Mouse (Mus musculus): ENCODE results near the gene Tut1.
A peak's percentile ranks its signal among the peaks of the same experiment; 100 is the strongest.
"Not testable (repeated sequence)": the region's sequence is repeated elsewhere in the genome, so short reads cannot be mapped to it uniquely, and the experiment has no call there.

Gene Tut1

DNA sequence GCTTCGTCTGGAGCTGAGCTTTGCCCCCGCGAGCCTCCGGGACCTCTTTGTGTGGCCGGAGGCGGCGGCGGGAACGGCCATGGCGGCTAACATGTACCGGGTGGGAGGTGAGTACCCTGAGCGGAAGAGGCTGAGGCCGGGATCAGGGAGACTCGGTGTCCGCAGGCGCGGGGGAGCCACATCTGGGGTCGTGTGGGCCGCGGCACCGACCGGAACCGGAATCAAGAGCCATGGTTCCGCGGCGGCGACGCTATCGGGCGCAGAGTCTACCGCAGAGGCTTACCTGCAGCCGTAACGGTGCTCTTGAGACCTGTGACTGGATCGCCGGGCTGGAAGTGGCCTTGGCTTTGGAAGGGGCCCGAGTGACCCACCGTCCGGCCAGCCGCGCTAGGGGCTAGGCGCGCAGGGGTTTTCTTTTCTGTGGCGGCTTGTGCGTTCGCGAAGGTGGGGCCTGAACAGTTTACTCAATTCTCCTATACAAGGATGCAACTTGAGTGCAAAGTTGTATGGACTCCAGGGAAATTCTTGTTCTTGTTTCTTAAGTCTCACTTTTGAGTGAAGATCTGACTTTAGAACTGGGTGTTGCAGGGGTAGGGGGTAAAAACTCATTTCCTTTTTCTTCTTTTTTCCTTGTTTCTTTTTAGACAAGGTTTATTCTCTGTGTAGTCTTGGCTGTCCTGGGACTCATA, 11.2 kb upstream of the Tut1 start:
- DNase-seq (ENCODE audit: low read depth, low spot score): peak; percentile 80

DNA sequence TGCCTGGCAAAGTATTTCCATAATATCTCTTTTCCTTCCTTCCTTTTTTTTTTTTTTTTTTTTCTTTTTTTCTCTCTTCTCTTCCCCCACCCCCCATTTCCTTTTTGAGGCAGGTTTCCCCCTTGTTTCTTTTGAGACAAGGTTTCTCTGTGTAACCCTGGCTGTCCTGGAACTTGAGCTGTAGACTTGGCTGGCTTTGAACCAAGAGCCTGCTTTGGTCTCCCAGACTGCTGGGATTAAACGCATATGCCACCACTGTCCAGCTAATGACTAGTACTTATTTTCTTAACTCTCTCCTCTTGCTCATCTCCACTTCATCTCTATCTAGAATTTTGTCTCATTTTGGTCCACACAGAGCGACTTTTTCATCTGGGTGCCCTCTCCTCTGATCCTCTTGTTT, 10.6 kb upstream of the Tut1 start:
- DNase-seq (ENCODE audit: low read depth, low spot score): no peak

DNA sequence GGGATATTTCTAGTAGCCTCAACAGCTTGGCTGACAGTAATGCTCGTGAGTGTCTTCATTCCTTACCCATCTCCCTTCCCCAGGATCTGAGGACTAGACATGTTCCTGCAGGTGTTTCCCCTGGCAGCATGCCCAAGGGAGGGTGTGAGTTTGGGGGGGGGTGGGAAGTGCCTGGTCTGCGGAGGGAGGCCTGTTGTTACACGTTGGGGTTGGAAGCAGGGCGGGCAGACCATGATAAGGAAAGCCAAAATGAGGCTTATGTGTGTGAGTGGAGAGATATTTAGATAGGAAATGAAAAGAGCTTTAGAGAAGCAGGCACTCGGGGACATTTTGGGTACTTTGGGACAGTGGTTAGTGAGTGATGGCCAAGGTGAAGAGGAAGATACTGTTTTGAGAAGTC, 9.6 kb upstream of the Tut1 start:
- DNase-seq (ENCODE audit: low read depth, low spot score): no peak

GRCm38 (mm10) chr19:8944750-8945149, 8.9 kb upstream of the Tut1 start:
- DNase-seq (ENCODE audit: low read depth, low spot score): no peak

DNA sequence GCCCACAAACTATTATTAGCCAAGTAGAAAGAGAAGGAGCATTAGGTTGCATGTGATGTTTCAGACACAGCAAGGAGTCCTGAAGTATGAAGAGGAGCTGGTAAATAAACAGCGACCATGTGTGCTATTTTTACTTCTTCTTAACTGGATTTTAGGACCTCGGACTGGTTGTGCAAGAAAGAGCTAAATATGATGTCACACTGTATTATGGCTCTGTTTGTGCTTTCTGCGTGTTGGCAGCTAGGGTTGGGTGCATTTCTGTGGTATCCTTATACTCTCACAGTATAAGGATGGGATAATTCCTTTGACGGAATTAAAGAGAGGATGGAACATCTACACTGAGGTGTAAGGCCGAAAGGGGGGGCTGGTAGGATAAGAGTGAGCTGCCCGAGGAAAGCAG, 8.4 kb upstream of the Tut1 start:
- no peak for DNase-seq (ENCODE audit: low read depth, low spot score)

GRCm38 (mm10) chr19:8946929-8947328, 6.7 kb upstream of the Tut1 start:
- no peak for DNase-seq (ENCODE audit: low read depth, low spot score)

DNA sequence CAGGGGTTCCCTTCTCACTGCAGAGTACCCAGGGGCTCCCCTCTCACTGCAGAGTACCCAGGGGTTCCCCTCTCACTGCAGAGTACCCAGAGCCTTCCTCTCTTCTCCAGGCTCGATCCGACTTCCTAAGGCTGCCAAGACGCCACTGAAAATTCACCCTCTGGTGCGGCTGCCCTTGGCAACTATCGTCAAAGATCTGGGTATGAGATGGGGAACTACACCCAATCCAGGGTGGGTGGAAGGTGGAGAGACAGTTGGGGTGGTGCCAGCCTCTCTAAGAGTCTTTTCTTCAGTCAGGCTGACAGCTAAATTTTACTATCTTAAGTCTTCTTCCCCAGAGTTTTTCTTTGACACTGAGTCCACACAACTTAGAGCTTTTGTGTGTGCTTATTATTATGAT, 3.5 kb upstream of the Tut1 start:
- no peak for DNase-seq (ENCODE audit: low read depth, low spot score)

GRCm38 (mm10) chr19:8952241-8952640, 1.4 kb upstream of the Tut1 start:
- no peak for DNase-seq (ENCODE audit: low read depth, low spot score)

- DNase-seq (ENCODE audit: low read depth, low spot score): peak; percentile 44
Measured at GRCm38 (mm10) chr19:8954171-8954570, 524 bp downstream of the Tut1 start.

DNA sequence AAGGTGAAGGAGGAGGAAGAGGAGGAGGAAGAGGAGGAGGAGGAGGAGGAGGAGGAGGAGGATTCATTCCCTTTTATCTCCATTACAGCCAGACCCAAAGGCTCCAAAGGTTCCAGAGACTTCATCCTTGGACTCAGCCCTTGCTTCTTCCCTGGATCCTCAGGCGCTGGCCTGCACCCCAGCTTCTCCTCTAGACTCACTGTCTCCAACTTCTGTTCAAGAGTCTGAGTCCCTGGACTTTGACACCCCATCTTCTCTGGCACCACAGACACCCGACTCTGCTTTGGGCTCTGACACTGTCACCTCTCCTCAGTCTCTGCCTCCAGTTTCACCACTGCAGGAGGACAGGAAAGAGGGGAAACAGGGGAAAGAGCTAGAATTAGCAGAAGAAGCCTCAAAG, 8.6 kb downstream of the Tut1 start:
- no peak for DNase-seq (ENCODE audit: low read depth, low spot score)

GRCm38 (mm10) chr19:8965075-8965474, 11.4 kb downstream of the Tut1 start:
- no peak for DNase-seq (ENCODE audit: low read depth, low spot score)

DNA sequence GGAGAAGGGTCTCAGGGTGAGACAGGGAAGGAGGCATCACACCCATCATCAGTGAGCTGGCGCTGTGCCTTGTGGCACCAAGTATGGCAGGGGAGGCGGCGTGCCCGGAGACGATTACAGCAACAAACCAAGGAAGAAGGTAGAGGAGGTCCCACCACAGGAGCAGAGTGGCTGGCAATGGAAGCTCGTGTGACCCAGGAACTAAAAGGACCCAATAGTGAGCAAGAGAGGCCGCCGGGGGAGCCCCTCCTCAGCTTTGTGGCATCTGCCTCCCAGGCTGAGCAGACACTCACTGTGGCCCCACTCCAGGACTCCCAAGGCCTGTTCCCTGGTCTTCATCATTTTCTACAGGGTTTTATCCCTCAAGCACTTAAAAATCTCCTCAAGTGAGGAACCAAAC, 12.1 kb downstream of the Tut1 start:
- DNase-seq (ENCODE audit: low read depth, low spot score): no peak

GRCm38 (mm10) chr19:8966198-8966589, 12.5 kb downstream of the Tut1 start:
- DNase-seq (ENCODE audit: low read depth, low spot score): no peak

- peak; percentile 99 for DNase-seq (ENCODE audit: low read depth, low spot score)
Measured at GRCm38 (mm10) chr19:8966590-8967372, 13.1 kb downstream of the Tut1 start, which contains the start of gene Eef1g. Gene Eef1g, plus strand, starts transcription at chr19:8967041.

- no peak for DNase-seq (ENCODE audit: low read depth, low spot score)
Measured at GRCm38 (mm10) chr19:8967373-8967743, 13.7 kb downstream of the Tut1 start.

DNA sequence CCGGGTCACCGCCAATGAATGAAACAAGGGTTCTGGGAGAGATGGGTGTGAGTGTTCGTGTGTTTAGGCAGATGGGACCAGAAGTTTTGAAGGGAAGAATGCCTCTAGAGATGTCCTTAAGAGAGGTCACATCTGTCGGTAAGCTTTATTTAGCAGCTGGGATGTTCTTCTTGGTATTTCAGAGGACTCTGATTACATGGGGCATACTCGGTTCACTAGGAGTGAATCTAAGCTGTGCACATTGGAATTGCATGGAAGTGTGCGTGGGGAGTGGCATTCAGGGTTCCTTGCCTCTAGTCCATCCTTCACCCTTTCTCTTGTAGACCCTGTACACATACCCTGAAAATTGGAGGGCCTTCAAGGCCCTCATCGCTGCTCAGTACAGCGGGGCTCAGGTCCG, 14.2 kb downstream of the Tut1 start:
- DNase-seq (ENCODE audit: low read depth, low spot score): peak; percentile 38

- not testable (repeated sequence) for DNase-seq (ENCODE audit: low read depth, low spot score)
Measured at GRCm38 (mm10) chr19:8972491-8972890, 18.8 kb downstream of the Tut1 start.

DNA sequence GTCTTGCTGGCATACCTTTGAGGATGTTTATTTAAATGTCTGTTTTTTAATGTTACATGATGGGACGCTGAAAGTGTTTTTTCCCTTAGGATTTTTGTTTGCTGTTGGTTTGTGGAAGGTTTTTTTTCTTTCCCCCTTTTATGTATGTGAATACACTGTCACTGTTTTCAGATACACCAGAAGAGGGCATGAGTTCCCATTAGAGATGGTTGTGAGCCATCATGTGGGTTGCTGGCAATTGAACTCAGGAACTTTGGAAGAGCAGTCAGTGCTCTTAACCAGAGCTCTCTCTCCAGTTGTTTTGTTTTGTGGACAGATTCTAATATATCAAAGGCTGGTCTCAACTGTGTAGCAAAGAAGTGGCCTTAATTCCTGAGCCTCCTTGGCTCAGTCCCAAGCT, 21.0 kb downstream of the Tut1 start:
- DNase-seq (ENCODE audit: low read depth, low spot score): no peak

GRCm38 (mm10) chr19:8975491-8975890, 21.8 kb downstream of the Tut1 start:
- DNase-seq (ENCODE audit: low read depth, low spot score): no peak

GRCm38 (mm10) chr19:8976535-8976934, 22.9 kb downstream of the Tut1 start:
- peak; percentile 54 for DNase-seq (ENCODE audit: low read depth, low spot score)

GRCm38 (mm10) chr19:8980771-8981170, 27.1 kb downstream of the Tut1 start:
- DNase-seq (ENCODE audit: low read depth, low spot score): peak; percentile 34

DNA sequence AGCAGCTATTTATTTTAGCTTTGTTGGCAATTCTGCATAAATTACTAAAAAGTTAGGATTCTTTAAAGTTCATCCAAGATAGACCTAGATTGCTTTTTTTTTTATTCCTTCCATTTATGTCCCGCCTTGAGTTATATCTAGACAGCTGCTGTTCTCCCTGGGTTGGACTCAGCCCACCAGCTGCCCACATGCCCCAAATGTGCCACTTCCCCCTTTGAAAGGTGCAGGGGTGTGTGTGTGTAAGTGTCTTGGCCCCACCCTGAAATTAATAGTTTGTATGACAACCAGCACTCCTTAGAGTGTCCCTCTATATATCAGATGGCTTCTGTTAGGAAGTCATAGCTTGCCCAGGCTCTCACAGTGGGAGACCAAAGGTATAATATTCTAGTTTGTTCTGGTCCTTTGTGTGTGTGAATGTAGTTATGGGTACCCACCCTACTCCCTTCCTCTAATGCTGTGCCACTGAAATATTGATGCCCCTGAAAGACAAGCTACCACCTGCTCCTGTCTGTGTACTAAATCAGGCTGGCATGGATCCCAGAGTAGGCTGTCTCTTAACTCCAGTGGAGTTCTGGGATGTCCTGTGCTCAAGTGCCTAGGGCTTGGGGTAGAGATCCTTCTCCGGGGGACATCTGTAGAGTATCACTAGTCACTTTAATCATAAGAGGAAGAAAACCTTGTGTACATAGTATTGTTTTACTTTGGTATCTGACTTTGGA, 28.0 kb downstream of the Tut1 start:
- peak; percentile 30 for DNase-seq (ENCODE audit: low read depth, low spot score)
